Mouse (Mus musculus) liver (tissue): ENCODE results near the gene Igfbp7.

Experiments
- DNase-seq: peaks from one replicate; pipeline ENCODE4 v3.0.0-alpha.2; 2020; ENCODE audit warnings: mixed read lengths

Gene Igfbp7

DNA sequence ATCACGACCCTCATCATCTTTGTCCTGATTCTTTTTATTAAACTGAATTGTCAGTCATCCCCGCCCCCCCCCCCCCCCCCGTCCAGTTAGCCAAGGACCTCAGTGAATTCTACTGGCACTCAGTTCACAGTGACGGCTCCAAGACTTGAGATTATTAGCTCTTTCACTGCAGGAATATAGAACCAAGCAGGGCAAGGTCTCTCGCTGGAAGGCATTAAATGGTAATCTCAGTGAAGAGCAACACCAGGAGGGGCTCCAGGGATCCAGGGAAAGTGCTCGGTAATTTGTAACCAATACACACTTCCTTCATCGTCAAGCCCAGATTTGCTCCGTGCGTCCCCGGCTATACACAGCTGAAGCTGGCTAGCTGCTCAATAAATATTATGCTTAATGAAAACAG lies 2.9 kb downstream of the Igfbp7 start:
- DNase-seq: no peak

DNA sequence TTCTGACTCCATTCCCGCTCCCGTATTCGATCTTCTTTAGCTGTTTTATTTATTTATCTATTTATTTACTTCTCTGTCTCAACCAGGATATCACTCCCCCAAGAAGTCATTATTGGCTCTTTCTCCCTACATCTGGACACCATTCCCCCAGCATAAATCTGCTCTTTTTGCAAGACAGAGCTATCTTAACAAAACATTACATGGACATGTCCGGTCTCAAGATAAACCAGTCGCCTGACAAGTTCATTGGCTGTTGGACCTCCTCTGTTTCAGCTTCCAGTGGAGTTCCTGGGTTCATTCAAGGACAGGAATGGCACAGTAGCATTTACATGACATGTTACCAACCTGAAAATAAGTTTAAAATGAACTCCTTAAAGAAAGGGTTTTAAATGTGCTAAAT lies 4.9 kb downstream of the Igfbp7 start:
- no peak for DNase-seq

DNA sequence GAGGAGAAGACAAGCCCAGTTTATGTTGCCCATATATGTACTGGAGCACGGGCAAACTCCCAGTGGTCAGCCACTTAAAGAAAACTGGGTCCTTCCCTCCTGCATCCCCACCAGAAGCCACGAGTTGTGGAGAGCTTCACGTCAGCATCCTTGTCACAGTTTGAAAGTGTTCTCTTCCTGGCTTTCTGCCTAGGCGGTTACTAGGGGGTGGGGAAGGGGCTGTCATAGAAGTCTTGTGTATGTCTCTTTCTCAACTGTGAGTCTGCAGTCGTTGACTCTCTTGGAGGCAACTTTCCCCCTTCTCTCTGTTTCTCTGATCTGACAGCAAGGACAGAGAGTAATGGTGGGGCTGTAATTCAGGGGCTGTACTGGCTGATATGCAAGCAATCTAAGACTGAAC lies 5.7 kb downstream of the Igfbp7 start:
- no peak for DNase-seq

DNA sequence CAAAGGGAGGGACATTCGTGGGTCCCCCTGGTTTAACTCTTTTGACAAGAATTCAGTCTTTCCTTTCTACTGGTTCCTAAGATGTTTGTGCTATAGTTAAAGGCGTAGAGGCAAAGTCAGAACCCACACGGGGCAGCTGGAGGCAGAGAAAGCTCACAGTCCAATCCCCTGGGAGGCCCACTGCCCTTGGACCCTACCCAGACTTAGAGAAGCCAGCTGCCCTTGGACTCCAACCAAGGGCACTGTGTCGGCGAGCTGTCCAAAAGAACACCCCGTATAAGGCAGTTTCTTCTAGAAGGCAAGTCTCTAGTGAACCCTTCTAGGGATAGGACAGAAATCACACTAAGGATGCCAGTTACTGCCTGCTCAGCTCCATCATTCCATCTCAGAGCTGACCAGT lies 7.0 kb downstream of the Igfbp7 start:
- no peak for DNase-seq

DNA sequence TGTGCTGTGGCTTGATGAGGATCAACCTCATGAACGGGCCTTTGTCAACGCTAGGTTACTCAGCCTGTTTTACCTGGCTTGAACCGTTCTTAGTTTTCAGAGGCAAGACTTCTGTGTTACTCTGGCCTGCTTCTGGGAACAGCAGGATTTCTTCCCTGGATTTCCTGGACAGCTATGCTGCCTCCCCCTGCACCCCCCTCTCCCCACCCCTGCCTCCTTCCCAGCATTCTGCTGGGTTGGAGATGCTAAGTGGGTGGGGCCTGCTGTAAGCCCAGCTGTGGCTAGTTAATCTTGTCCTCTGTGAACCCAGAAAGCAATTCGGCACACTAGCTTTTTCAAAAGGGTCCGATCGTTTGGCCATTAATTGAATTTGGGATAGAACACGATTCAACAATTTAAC lies 7.7 kb downstream of the Igfbp7 start:
- no peak for DNase-seq

DNA sequence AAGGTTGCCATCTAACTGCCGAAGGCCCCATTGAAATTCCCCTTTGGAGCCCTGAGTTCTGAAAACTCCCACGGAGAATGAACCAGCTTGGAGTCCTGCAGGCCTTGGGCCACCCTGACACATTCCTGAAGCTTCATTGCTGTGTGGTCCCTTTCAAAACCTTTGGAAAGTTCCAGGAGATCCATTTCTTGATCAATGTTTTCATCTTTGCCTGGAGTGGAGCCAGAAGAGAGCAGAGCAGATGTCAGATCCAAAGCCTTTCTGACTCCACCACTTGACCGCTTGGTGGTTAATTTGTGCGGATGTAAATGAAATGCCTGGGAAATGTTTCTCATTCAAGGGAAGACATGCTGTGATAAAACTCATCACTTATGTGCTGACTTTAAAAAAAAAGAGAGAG lies 8.8 kb downstream of the Igfbp7 start:
- DNase-seq: no peak

DNA sequence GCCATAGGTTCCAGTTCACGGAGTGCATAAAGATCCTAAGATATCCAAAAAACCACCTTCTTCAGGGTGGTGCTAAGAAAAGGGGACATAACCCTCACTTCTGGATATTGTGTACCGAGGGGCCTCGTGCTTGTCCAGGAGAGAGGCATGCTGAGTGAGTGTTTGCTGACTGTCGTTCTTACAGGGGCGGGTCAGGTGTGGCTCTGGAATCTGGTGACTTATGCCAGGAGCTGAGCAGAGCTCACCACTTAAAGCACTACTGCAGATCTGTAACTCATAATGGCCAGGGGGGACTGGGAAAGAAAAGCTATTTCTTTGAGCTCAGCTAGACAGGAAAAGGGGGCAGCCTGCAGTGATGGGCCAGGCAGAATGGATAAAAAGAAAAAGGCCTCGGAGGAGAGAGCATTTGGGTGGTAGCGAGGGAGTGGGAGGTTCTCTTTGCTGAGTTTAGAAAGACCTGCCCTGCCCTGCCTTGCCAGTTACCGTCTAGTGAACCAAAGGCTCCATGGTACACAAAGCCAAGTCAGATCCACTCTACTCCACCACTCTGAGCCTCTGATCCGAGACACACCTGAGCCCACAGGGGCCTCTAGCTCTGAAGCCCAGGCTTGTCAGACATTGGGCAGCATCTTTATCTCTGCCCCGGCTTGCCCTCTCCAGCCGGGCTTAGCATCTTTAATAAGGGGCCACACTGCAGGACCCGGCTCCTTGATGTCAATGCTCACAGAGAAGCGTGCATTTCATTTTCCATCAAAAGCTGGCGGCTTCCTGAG lies 9.4 kb downstream of the Igfbp7 start:
- DNase-seq: no peak

DNA sequence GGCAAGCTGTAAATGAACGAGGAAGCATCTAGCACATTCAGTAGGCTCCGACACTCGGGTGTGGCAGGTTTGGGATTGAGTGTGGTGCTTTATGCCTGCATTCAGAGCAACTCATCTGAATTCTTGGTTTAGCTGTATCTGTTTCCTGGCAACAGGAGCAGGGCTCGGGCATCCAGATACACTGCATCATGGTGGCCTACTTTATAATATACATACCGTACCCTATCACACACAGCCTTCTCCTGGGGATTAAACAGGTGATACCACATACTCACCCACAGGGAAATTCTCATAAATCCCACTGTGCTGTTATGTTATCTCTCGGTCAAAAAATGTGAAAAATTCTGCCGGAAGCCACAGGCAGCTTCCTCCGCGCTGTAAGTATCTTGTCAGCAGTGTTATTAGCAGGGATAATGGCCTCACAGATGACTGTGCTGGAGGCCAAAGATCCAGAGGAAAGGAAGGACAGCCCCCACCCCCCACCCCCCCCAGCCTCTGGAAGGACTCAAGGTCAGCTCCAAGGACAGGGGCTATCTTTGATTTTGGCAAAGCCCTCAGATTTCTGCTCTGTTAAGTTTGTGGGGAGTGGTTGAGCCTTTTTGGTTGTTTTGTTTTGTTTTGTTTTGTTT lies 13.7 kb downstream of the Igfbp7 start:
- DNase-seq: no peak

DNA sequence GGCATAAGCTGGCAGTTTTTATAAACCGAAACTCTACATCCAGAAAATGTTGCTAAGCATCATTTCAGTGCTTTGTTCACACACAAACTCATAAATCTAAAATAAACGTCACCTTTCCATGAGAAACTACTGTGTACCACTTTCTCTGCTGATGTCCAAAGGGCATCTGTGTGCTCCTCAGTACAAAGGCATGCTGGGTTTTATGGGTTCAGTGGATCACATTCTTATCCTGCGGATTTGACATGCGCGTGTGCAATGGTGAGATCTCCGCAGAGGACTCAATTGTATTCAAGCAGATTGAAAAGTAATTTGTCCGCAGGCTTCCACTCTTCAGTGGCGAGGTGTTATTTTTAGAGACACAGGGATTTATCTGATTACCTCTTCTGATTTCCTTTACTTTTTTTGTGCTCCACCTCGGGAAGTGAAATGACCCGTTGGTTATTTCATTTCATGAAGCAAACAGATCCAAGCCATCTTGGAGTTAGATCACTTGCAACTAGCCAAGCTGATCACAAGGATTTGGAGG lies 14.7 kb downstream of the Igfbp7 start:
- no peak for DNase-seq

DNA sequence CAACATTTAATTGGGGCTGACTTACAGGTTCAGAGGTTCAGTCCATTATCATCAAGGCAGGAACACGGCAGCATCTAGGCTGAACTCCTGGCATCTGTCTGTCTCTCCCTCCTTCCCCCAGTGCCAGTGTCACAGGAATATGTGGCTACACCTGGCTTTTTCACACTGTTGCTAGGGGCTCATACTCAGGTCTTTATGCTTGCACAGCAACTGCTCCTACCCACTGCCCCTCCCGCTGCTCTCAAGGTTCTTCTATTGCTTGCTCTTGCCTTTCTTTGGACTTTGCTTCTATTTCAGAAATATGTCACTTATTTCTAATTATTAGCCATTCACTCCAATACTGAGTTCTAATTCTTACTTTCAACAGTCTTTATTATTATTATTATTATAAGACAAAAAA lies 17.6 kb downstream of the Igfbp7 start:
- no peak for DNase-seq

DNA sequence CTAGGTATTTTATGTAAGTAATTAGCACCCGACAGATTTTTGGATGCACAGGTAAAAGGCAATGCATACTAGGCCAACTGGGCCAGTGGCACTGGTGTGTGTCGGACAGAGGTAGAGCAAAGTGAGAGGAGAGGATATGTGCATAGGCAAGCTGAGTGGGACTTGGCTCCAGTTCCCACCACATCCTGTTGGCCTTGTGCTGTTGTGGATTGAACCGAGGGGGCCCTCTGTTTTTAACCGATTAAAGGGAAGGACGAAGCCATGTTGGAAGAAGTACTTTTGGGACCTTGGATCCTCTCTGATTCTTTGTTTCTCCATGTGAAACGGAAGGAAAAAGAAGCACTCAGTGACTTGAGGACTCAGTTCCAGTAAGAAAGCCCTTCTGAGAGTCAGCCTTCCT lies 19.5 kb downstream of the Igfbp7 start:
- DNase-seq: no peak

DNA sequence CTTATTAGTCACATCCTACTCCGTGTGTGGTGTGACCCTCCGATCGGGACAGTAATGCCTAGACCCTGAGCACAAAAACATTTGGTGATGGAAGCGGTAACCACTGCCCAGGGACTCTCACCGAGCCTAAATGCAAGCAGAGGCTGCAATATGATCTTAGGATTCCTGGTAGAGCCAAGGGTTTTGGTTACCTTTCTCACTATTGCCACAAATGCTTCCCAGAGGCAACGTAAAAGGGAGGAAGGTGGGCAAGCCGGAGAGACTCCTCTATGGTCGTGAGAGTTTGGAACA lies 20.5 kb downstream of the Igfbp7 start:
- DNase-seq: no peak

DNA sequence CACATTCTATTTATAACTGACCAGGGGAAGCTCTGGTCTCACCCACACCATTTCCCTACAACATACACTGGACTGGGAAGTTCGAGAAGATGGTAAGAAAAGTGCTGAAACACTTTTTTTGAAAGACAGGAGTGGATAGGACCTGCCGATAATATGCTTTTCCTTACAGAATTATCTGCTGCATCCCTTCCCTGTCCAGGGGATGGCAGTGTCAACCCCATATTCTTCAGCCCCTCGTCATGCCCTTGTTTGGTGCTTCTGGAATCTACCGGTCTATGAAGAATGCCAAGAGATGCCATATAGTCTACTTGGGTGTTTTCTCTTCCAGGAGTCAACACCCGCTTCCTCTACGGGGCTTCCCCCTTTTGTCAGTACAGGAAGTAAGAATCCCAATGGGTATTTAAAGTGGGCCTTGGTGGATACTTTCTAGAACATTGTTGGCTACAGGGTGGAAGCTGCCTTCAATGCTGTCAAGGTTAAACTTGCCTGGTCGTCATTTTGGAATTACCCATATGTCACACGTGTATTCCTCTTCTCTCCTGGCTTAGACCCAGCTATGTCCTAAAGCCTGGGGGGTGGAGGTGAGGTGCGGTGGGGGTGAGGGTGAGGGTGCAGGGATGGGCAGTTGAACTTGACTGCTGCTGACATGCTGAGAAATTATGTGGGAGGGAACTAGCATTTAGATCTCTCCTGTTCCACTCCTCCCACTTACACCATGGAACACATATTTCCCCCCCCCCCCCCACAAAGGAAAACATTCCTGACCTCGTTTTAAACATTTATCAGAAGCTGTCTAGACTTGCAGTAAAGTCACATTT lies 21.0 kb downstream of the Igfbp7 start:
- no peak for DNase-seq

DNA sequence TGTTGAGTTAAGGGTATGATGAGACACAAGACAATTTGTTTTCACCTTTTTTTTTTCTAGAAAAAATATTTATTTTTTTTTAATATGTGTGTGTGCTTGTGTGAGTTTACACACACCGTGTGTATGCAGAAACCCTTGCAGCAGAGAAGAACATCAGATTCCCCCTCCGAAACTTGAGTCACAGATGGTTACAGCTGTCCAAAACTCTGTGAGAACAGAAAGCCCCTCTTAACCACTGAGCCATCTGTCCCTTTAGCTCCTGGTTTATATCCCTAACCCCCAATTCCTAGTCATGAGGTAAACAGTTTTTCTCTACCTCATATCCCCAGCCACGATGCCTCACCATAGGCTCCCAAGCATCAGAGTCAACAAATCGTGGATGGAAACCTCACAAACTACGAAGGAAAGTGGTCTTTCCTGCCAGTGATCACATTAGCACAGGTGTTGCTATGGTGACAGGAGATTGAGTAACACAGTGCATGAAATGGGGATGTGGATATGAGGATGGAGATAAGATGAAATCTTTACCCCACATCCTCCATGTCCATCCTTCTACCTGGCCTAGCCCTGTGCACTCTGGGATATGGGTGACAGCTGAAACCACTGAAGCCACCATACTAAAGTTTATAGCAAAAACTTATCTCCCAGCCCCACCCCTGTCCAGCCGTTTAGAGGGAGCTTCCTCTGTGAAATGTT lies 21.8 kb downstream of the Igfbp7 start:
- DNase-seq: no peak

DNA sequence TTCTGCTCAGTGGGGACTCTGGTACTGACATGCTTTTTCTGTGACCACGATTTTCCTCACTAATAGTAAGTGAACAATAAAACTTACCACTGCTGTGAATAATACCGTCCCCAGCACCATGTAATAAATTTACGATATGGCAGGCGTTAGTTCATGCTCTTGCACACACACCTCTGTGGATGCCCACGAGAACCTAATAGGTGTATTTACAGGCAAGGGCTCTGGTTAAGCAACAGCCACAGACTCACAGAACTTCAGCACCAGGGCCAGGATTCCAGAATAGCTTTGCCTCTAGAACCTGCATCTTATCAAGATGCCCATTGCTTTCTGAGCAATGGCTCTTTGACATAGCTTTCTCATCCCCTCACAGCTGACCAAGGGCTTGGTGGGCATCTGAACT lies 22.6 kb downstream of the Igfbp7 start:
- no peak for DNase-seq

DNA sequence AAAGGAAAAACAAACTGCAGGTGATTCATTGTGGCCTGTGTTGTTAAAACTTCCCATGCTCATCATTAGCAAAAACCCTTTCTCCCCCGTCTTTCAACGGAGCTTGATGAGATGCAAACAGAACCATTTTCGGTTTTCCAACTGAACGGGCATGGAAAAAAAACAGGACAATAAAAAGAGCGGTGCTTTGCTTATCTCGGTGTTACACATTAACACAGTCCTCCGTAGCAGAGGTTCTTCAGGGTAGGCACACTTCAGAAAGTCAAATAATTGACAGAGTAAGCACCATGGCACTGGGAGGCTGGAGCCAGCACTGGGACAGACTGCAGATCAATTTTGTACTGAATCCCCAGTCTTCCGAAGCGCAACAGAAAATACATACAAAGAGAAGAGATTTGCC lies 23.1 kb downstream of the Igfbp7 start:
- no peak for DNase-seq

DNA sequence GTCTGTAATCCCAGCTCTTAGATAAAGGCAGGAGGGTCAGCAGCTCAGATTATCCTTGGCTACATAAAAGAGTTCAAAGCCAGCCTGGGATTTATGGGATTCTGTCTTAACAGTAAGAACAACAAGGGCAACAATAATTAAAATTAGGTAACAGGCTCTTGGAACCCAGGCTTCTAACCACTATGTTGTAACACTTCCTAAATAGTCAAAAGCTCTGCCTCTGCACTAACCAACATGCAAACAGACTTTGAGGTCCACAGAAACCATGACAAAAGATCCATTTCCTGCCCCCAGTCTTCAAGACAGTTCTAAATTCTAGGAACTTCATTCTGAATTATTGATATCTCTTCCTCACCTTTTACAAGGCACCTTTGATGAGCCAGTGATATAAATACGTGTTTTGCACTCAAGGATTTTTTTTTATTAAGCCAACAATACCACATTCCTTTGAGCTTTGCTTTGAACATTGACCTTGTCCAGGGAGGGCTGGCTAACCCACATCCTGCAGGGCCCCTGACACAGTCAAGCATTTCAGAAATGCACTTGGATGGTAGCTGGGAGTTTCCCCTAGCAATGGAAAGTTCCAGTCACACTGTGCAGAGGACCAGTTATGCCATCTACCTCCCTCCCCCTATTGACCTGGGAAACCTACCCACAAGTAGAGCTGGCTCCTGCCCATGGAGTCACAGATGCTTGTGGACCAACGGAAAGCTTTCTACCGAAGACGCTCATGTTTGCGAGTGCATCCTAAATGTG lies 23.9 kb downstream of the Igfbp7 start:
- DNase-seq: no peak

DNA sequence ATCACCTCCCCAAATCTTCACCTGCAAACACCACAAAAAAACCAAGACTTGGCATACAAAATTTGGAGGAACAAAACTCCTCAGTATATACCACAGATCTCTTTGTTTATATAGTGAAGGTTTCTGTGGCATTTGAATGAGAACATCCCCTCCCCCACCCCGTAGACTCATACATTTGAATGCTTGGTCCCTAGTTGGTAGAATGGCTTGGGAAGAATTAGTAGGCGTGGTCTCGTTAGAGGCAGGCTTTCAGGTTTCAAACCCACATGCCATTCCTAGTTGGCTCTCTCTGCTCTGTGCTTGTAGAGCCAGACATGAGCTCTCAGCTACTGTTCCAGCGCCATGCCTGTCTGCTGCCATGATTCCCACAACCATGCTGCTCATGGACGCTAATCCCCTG lies 26.2 kb downstream of the Igfbp7 start:
- no peak for DNase-seq

DNA sequence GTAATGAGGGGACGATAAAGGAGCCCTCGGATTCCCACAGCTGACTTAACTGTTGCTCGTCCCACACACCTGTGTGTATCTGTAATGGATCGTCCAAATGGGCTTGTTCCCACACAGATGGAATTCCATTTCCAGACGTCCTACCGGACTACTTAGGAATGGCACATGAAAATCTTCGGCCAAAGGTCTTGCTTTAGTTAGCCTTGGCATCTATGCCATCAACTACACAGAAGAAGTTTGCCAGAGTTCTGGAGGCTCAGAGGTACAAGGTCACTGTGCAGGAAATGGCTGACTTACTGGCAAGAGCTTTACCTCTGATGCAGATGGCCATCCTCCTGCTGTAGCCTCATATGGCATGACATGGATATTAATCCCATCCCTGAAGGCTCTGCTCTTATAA lies 26.6 kb downstream of the Igfbp7 start:
- DNase-seq: no peak

DNA sequence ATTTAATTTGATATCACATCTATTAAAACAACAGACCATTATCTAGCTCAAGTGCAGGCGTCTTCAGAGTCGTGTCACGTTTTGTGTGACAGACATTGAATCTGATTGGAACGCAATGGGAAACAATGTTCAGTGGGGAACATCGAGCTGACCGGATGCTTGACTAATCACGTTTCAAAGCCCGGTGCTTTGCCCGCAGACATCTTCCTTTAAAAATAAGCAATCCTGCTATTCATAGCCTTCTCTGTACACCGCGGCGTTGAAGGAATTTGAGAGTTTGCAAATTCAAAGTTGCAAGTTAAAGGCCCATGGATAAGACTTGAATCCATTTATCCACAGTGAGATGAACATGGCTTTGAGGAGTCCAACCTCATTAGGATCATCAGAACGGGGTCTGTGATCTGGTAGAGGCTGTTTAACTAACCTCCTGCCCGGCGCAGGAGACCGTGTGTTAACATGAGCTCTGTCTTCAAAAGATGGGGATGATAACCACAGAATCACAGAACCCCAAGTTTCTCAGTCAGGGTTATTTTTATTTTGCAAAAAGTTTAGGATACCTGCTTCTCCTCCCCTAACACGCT lies 27.4 kb downstream of the Igfbp7 start:
- no peak for DNase-seq

DNA sequence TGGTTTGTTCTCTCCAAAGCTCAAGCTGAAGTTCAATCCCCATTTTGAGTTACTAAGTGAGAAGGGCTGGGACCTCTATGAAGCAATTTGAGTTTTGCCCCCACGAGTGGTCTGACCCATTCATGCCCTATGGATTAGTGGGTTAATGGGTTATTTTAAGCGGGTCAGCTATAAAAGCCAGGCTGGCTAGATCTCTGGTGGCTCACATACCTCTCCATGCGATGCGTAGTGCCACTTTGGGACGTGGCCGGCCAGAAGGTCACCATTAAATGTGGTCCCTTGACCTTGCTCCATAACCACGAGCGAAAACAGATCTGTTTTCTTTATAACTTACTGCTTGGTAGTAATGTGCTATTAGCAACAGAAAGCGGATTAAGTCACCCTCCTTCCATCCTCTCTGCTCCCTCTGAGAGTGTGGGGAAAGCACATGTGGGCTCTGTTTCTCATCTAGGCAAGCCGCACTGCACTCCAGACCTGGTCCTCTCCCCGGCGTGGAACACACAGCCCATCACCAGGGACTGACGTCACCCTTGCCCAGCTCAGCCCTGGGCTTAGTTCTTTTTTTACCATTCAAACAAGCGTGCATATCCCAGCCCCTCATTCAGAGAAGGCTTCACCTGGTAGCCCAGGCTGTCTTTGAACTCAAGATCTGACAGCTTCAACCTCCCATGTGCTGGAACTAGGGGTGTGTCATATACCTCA lies 28.3 kb downstream of the Igfbp7 start:
- no peak for DNase-seq

DNA sequence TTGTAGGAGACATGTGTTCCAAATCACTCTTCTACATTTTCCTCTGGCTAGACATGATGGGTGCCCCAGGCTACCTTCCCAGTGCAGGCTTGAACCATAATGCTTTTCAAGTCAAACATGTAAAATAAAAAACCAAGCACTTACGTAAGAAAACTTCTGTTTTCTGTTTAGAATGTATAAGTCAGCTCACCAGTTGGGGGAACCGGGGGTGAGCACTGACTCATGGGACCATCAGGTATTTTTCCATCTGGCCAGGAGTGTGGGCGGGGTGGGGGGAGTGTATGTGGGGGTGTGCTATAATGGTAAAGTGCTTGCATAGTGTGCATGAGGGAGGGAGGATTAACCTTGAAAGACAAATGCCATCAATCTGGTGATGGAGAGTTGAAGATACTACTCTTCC lies 29.8 kb downstream of the Igfbp7 start:
- no peak for DNase-seq
